Mouse (Mus musculus) lung, embryonic 15.5 days (tissue): Measurements from ENCODE around the gene Lrrc66. TPM values are rescaled to one million over a fixed set of nuclear protein-coding genes. Genes with fewer than 3 reads are reported as not detected.

Experiments used
- polyA plus RNA-seq: library from polyadenylated mRNA; unstranded; fragments of >200 nt; fragmentation: Nextera tagmentation; extraction: Ambion mirVana; gene quantifications from 2 replicates; pipeline ENCODE4 v1.2.1, GENCODE M21; 2015

Lrrc66 gene
- polyA plus RNA-seq, 1 experiment from 2014 or later = 0.16 TPM

Other genes with a start within 250 kb of the Lrrc66 start
- not detected in 2 replicates for gene Cwh43, start 226.5 kb downstream of the Lrrc66 start, polyA plus RNA-seq
- 21.3 and 22.8 TPM in 2 replicates for gene Dcun1d4, start 151.5 kb downstream of the Lrrc66 start, polyA plus RNA-seq
- 28.3 and 28.9 TPM in 2 replicates for gene Sgcb, start 15.3 kb upstream of the Lrrc66 start, polyA plus RNA-seq
- 1.8 and 2.8 TPM in 2 replicates for gene Spata18, start 18.9 kb upstream of the Lrrc66 start, polyA plus RNA-seq